Mouse (Mus musculus) c-Kit-positive CD71-positive TER-119-positive erythroid progenitor cells, embryonic 14.5 days (primary cell): ENCODE results near the gene Lmod3.

ENCODE experiments used
- DNase-seq: peaks from one replicate; pipeline ENCODE4 v3.0.0-alpha.2; 2013; ENCODE audit warnings: low spot score

Gene Lmod3

DNA sequence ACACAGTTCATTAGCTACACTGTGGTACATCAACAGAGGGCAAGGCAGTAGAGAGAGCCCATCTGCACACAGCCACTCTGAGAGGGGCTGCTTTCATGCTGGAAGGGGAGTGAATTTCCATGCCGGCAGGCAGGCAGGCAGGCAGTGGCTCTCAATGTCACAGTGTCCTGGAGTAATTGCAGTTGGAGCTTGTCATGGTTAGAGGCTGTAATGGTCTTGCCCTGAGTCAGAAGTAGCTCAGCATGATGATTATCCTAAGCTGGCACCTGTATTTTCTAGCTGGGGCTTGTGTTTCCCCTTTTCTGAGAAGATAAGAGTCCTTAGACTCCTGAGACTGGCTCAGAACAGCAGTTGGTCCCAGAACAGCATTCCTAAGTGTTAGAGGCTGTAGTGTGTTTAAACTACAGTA, 26.5 kb downstream of the Lmod3 start:
- no peak for DNase-seq

DNA sequence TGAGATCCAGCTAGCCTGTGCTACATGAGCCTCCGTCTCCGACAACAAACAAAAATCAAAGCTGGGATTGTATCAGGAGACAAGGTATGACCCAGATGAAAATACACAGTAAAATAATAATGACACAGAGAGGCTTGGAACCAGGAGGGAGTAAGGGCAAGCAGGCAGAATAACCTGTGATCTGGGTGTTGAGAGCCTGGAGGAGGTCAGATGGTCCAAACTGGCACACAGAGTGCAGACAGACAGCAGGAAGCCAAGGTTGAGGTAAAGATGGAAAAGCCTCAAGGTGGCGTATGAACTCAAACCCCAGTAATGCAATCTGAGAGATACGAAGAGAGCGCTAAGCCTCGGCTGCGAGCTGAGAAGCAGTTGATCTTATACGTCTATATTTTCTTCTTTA, 28.1 kb downstream of the Lmod3 start:
- DNase-seq, result no peak

DNA sequence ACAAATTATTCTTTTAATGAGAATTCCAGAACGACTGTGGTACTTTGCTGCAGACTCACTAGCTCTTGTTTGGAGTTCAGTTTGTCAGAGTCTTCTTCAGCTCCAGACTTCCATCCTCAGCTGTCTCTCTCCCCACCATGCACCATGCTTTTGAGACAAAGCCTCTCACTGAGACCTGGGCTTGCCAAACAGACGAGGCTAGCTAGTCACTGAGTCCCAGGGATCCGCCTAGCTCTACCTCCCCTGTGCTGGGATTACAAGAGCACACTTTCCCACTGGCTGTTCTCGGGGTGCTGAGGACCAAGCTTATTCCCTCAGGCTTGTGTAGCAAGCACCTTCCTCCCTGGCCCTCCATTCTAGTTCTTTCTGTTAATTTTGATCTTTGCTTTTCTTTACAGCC, 29.0 kb downstream of the Lmod3 start:
- no peak for DNase-seq

DNA sequence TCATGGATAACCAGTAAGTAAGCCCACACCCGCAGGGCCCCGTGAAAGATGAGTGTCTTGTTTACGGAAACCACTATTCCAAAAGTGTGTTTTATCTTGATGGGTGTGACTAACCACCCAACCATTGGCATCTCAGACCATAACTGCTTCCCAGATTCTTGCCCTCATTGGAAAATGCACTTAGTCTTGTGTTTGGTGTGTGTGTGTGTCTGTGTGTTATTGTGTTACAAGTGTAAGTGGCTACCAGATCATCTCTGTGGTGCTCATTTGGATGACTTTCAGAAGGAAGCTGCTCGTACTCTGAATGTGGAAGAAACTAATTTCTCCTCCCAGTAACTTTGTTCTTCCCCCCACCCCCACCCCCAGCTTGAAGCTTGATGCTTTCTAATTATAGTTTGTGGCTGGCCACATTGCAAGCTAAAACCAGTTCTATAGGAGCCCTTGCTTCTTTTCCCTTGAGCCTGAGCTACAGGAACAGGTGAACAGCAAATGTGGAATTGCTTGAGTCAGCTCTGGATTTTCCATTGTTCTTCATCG, 29.6 kb downstream of the Lmod3 start:
- no peak for DNase-seq

DNA sequence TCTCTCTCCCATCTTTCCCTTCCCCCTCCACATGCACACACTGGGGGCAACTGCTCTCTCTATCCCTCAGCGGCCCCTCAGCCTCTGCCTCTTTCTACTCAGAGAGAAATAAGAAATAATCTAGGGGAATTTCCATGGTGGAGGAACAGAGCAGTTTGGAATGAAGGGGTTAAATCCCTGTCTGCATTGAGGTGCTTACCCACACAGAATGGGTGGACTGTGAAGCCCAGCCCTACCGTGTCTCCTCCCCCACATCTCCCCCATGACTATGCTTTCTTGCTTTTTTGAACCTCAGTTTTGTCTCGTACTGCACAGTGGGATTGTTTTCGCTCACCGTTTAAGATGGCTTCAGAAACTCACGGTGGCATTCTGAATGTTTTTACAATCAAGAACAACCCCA, 30.2 kb downstream of the Lmod3 start:
- no peak for DNase-seq

DNA sequence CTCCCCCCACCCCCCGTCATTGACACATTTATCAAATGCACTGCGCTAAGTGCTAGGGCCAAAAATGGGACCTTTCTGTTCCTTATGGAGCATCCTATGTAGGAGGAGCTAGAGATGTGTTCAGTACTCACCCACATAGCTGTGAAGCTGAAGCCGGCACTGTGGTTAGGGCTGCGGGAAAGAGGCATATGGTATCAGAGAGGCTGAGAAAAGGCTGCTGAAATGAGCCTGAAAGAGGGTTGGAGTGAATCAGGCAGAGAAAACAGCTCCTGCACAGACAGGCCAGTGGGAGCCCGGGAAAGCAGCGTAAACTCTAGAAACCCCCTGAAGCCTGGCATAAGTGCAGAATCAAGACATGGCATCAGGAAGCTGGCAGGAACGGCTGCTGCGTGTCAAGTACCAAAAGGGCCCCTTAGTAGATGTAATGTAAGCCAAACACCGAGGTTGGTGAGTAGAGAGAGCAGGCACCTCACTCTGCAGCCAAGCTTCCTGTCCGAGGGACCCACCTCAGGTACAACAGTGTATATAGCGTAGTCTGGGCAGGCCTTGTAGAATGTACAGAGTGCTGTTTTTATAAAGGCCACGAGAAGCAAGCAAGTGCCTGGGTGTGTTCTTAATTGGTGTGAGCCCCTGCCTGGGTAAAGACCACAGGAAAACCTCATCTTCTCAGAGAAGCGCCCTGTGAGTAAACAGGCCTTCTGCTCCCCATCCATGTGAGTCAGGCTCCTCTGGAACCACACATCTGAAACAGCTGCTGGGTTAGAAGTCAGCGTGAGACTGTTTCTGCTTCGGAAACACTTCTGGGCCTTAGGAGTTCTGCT, 31.1 kb downstream of the Lmod3 start:
- DNase-seq, result no peak

DNA sequence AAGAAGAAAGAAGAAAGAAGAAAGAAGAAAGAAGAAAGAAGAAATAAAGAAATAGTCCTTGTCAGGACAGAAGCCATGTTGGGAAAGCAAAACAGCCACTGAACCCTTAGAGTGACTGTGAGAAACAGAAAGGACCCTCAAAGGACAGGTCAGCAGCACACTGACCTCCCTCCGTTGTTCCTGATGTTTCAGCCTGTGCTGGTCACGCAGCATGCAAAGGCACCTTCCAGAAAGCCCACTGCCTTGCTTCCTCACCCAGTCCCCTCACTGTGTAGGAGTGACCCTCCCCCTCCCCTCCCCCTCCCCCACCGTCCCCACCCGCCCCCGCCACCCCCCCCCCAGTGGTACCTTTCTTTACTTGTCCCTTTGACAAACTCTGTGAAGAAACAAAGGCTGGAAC, 31.9 kb downstream of the Lmod3 start:
- DNase-seq, result no peak

DNA sequence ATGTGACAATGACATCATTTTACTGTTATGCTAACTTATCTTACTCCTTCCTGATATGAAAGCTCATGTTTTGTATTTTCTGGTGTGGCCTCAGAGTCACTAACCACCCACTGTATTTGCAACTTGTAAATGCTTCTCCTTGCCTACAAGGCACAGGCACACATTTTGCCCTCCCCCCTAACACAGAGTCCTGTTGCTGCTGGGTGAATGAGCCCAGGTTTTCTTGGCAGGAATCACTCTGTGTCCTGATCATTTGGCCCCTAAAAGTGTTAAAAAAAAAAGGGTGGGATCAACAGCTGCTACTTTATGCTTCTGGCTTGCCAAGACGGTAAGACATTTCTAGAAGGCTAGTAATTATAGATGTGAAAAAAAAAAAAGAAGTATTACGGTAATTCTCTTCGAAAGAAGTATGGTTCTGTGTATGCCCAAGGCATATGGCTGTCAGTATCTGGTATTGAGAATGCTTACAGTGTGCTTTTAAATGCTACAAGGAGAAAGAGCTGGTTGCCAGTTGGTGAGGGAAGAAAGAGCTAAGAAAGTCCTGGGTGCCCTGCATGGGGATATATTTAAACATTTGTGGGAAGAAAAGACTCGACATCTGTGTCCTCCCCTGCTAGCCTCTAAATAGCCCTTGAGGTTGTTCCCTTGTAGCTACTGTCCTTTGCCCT, 36.3 kb downstream of the Lmod3 start:
- no peak for DNase-seq

DNA sequence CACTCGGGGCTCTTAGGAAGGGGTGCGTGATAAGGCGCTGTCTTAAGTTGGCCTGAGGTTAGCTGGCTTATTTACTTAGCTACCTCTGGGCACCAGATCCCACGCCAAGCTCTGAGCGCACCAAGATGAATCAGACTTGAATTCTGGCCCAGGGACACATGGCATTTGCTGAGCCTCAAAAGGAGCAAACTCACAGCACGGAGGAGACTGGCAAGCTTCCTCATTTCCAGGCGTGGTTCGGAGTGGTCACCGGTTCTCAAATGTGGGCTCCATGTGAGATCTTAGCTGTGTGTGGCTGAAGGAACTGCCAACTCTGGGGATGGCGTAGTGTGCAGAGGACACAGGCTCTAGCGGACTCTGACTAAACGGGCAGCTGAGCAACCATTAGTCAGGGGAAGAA, 40.6 kb downstream of the Lmod3 start:
- DNase-seq, result no peak

DNA sequence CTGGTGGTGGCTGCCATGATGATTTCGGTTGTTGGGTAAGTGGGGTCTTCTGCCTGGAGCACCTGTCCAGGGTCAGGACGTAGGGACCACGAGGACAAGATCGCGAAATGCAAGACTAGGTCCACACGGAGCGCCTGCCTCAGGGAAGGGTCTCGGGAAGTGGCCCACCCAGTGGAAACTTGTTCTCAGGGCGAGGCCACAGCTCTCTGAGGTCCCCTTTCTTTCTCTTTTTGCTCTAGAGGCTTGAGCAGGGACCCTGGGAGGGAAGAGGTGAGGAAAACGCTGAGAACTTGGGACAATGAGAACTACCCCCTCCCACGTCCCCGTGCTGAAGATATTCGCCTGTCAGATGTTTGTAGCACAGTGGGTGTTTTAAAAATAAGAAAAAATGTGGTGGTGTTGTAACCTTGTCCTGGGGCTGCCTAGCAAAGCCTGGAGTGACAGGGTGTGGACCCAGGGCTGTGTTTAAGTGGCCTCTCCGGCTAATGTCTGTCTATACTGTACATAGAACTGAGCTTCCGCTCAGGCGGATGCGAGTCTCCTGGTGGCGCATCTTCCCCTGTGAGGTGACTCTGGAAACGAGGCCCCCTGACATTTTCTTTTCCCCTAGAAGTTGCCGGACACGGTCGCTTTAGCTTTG, 41.5 kb downstream of the Lmod3 start:
- DNase-seq, result peak; percentile 64

DNA sequence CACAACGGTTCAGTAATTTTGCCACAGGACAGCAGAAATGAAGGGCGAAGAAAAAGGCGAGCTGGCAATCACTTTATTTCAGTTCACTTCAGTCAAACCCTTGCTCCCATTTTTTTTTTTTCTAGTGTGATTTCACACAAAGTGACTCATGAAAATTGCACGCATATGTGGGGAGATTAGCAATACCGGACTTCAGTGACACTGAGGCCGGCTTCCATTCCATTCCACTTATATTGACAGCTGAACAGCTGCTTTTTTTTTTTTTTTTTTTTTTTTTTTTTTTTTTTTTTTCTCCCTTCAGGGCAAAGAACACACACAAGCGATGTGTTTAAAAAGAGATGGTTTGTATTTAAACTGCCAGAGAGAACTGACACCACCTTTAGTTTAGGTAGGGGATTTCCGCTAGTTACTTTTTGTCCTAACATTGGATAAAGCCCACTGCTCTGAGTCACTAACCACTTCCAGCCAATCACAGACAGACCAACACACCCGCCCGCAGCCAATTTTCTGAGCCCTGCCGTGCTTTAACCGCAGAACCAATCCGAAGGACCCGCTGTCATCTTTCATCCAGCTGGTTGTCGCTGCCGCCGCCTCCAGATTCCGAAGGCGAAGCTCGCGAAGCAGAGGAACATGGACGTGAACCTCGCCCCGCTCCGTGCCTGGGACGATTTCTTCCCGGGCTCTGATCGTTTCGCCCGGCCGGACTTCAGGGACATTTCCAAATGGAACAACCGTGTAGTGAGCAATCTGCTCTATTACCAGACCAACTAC, 42.2 kb downstream of the Lmod3 start, which contains the start of gene Arl6ip5:
Gene Arl6ip5, plus strand, starts transcription at position 499 of the 771 bp plus-strand sequence.
- DNase-seq, result peak; percentile 88

DNA sequence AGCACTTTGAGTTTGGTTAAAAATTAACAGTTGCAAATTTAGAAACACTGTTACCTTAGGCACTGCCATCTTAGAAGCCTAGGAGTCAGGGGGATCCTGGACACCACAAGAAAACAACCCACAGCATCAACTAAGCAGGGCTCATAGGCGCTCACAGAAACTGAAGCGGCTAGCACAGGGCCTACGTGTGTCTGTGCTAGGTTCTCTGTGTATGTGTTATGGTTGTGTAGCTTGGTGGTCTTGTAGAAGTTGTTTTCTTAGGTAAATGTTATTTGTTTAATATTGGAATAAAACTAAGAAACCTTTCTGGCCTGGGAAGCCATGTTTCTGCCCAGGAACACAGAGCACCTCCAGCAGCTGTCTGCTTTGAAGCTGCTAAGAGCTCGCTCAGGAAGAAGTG, 42.8 kb downstream of the Lmod3 start:
- no peak for DNase-seq

DNA sequence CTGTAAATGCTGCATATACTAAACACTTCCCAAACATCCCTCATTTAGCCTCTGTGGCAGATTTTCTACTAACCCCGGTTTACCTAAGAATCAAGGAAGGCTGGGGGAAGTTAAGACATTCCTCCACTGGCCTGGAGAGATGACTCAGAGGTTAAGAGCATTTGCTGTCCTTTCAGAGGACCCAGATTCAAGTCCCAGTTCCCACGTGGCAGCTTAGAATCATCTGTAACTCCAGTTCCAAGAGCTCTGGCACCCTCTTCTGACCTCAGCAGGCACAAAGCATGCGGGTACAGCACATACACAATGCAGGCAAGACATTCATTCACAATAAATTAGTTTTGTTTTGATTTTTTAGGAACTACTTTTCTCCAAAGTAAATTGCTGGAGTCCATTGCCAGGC, 43.4 kb downstream of the Lmod3 start:
- no peak for DNase-seq

DNA sequence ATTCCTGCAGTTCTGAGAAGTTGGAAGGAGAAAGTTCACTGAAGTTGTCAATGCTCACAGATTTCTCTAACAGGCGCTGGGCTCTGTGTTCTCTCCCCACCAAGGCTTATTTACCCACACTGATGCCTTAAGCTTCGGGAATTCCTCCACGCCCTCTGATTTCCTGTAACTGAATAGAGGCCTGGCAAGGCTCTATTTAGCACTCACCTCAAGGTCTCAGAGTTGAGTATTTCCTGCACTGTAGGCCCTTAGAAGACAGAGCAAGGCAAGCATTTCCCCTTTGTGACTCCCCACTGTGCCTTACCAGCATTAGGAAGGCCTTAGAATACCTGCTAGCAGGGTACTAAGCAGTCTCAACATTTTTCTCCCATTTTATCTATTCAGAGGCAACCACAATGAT, 44.2 kb downstream of the Lmod3 start:
- DNase-seq, result no peak

DNA sequence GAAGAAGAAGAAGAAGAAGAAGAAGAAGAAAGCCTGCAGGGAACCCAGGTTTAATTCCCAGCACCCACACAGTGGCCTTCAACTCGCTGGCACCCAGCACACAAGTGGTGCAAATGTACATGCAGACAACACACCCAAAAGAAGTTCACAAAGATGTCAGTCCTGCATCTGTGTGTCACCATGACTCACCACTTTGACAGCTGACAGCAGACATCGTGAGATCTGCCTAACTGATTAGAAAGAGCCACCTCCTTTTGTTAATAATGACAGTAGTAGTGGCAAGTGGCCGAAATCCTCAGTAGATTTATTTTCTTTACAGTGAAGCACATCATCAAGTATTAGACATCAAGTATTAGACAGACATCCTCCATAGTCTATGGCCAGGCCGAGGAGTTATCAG, 45.5 kb downstream of the Lmod3 start:
- peak; percentile 52 for DNase-seq

DNA sequence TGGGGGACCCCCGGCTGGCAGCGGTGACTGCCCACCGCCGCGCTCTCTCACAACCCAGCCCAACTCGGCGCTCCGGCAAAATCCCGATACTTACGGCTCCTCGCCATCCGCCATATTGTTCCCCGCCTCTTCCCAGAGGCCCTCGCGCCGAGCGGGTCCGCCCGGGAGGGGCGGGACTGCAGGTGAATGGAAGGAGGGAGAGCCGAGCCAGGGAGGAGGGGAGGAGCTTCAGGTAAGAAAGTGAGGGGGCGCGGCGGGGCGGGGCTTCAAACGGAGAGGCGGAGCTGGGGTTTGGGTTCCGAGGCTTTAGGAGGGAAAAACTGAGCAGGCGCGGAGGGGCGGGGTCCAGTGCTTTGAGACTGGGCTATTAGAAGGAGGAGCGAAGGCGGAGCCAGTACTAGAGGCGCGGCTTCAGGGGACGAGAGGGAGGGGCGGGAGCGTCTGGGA, 47.1 kb downstream of the Lmod3 start, which contains the start of gene Uba3:
Gene Uba3, minus strand, starts transcription at position 209 of the 447 bp plus-strand sequence.
- DNase-seq, result peak; percentile 100

DNA sequence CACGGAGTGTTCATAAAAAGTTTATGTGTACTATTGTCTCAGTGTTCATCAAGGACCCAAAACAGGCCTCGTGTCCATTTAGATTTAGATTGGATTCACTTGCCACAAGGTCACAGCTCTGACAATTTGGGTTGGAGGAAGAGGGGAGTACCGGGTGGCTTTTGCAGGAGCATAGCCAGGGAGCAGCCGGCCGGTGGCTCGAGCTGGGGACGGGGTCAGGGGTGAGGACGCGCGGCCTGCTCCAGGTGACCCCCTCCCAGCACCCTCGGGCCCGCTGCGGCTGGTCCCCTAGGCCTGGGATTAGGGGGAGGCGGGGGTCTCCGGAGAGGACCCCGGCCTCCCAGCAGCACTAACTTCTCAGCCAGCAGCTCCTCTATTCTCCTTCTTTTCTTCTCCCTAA, 47.6 kb downstream of the Lmod3 start:
- DNase-seq, result no peak

DNA sequence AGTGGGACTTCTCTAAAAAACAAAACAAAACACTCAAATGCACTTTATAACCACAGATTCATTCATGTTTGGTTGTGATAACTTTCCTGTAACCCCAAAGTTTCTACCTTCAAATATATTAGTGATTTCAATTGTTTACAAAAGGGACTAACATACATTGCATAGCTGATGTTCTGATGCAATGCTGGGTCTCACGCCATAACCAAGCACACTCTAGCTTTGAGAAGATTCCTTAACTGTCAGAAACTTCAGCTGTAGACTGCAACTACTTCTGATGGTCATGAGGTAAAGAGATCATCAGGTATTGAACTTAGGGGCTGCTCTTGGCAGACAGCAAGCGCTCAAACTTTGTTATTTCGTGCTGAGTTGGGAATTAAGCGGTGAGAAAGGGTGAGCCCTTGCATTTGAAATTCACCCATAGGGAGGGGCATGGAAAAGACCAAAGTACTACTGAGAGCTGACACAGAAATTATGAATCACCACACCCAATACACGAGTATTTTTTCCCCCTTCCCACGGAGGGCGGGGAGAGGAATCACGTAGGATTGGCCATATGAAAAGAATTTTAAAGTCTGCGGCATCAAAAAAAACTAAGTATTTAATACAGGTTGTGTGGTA, 48.2 kb downstream of the Lmod3 start:
- DNase-seq, result peak; percentile 49

DNA sequence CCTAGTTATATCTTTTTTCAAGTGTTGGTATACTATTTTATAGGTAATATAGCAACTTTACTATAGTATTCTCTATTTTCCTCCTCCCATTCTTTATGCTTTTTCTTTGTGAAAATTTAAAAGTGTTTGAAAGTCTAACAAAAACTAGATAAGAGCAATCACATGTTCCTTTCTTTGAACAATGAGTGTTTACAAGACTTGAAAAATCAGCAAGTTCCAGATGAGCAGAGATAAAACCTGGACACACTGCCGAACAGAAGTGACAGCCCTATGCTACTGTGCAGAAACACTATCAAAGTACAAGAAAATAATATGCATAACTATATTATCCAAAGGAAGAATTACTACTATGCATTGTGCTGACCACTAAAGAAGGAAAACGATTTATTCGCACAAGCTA, 50.1 kb downstream of the Lmod3 start:
- no peak for DNase-seq

DNA sequence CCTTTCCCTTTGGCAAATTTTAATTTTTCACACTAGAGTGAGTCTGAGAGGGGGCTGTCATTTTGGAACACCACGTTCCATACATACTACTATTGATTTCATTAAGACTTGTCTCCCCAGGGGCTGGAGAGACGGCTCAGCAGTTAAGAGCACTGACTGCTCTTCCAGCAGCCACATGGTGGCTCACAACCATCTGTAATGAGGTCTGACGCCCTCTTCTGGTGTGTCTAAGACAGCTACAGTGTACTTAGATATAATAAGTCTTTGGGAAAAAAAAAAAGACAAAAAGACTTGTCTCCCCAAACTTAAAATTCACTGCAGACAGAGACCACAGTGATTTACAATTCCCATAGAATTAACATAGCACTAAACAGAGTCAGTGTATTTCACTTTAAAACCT, 52.1 kb downstream of the Lmod3 start:
- DNase-seq, result no peak
